ENCODE assay signal across 19 mouse cellular contexts in genomic region chr19:37081467-37081866, GRCm38 (mm10).
DNase-seq lines count a peak whose midpoint lies in the region; ATAC-seq and TF ChIP-seq lines count a peak whose summit lies in the region.
"Had no signal": no experiment of that assay in that cellular context is flagged by ENCODE, and none has a peak within 500 bp of the region (broad histone marks: within the 10 kb centered on the region; RNA-seq: fewer than 3 reads in every experiment).

No protein-coding gene starts in this region.

- peak; percentile 17; the same call in 1 of the 2 replicates for TF ChIP-seq CTCF in heart, postnatal 0 days (IDR thresholded peaks at IDR 0.05; ENCODE audit: low read depth)
- peak; percentile 22; the same call in 1 of the 2 replicates for TF ChIP-seq CTCF in lung, adult 2 months (IDR thresholded peaks at IDR 0.05; ENCODE audit: insufficient read depth, low read length)
- TF ChIP-seq CTCF in ES-Bruce4 (IDR thresholded peaks at IDR 0.05; ENCODE audit: low read depth, low read length) = peak; percentile 5

- no peak overlapping the region for H3K9ac ChIP-seq in heart, postnatal 0 days (replicated peaks; ENCODE audit: low read depth, low read length)
- no peak overlapping the region for H3K9ac ChIP-seq in ES-Bruce4 (ENCODE audit: low read depth, poor library complexity, severe bottlenecking)
- H3K9ac ChIP-seq: heart, embryonic 12.5 days; liver, embryonic 15.5 days; neural tube, embryonic 12.5 days had no signal

- H3K4me1 ChIP-seq in heart, postnatal 0 days (ENCODE audit: control insufficient read depth, insufficient read depth) = peaks cover 21% of the 10 kb centered on the region
- H3K4me1 ChIP-seq in lung, adult 2 months (ENCODE audit: control insufficient read depth, insufficient read depth, low read length) = peaks cover 2% of the 10 kb centered on the region; the same call in 1 of the 2 replicates
- H3K4me1 ChIP-seq in ES-Bruce4 (ENCODE audit: control insufficient read depth, insufficient read depth, low read length) = no peaks in the 10 kb centered on the region
- H3K4me1 ChIP-seq: hindbrain, embryonic 10.5 days; limb, embryonic 10.5 days; liver, embryonic 15.5 days; neural tube, embryonic 12.5 days had no signal

- no peaks in the 10 kb centered on the region for H3K9me3 ChIP-seq in heart, postnatal 0 days (replicated peaks; ENCODE audit: control insufficient read depth, low read length)
- no peaks in the 10 kb centered on the region for H3K9me3 ChIP-seq in ES-Bruce4 (replicated peaks; ENCODE audit: control insufficient read depth, insufficient read depth, low read length, poor library complexity, severe bottlenecking)
- H3K9me3 ChIP-seq: heart, embryonic 12.5 days; hindbrain, embryonic 10.5 days; limb, embryonic 10.5 days; liver, embryonic 15.5 days; neural tube, embryonic 12.5 days had no signal

- no peak overlapping the region for H3K27ac ChIP-seq in heart, postnatal 0 days (ENCODE audit: low read depth)
- no peak overlapping the region for H3K27ac ChIP-seq in ES-Bruce4 (ENCODE audit: insufficient read depth, low read length)
- H3K27ac ChIP-seq: hindbrain, embryonic 10.5 days; limb, embryonic 10.5 days; liver, embryonic 15.5 days; neural tube, embryonic 12.5 days had no signal

- H3K4me3 ChIP-seq in heart, postnatal 0 days (ENCODE audit: low read depth, low read length) = no peak overlapping the region
- H3K4me3 ChIP-seq in lung, adult 2 months (replicated peaks; ENCODE audit: extremely low read depth, low read depth, low read length) = no peak overlapping the region
- H3K4me3 ChIP-seq in ES-Bruce4 (ENCODE audit: low read depth, low read length) = no peak overlapping the region
- H3K4me3 ChIP-seq: heart, embryonic 12.5 days; hindbrain, embryonic 10.5 days; limb, embryonic 10.5 days; liver, embryonic 15.5 days; neural tube, embryonic 12.5 days had no signal

- H3K27me3 ChIP-seq in heart, postnatal 0 days (ENCODE audit: control insufficient read depth, insufficient read depth, low read length) = no peaks in the 10 kb centered on the region
- no peaks in the 10 kb centered on the region for H3K27me3 ChIP-seq in ES-Bruce4 (ENCODE audit: control insufficient read depth, insufficient read depth, low read length, poor library complexity, severe bottlenecking)
- H3K27me3 ChIP-seq: heart, embryonic 12.5 days; liver, embryonic 15.5 days; neural tube, embryonic 12.5 days had no signal

- H3K4me2 ChIP-seq in heart, postnatal 0 days (ENCODE audit: low read depth, low read length) = no peak overlapping the region
- H3K4me2 ChIP-seq: heart, embryonic 12.5 days; liver, embryonic 15.5 days; neural tube, embryonic 12.5 days had no signal

- no peak for TF ChIP-seq EP300 in heart, postnatal 0 days (IDR thresholded peaks at IDR 0.05; ENCODE audit: low read depth)
- TF ChIP-seq EP300 in ES-Bruce4 (IDR thresholded peaks at IDR 0.05; ENCODE audit: insufficient read depth, low read depth, low read length) = no peak

- WGBS in heart, postnatal 0 days = 64% methylated on average over 6 of the region's 6 CpGs
- 54% methylated on average over 6 of the region's 6 CpGs for WGBS in lung, adult 2 months

- no peak for ATAC-seq in heart, postnatal 0 days (ENCODE audit: insufficient read depth, low read depth)
- ATAC-seq: midbrain, embryonic 16.5 days had no signal

- intact Hi-C loops in left cerebral cortex, postnatal 14 days (cut with DNase I) = no loop called here

- H3K36me3 ChIP-seq in heart, postnatal 0 days (replicated peaks; ENCODE audit: control insufficient read depth, insufficient read depth, low read length) = no peaks in the 10 kb centered on the region
- no peaks in the 10 kb centered on the region for H3K36me3 ChIP-seq in ES-Bruce4 (ENCODE audit: control insufficient read depth, insufficient read depth, low read length, poor library complexity, severe bottlenecking)
- H3K36me3 ChIP-seq: heart, embryonic 12.5 days; hindbrain, embryonic 10.5 days; limb, embryonic 10.5 days; liver, embryonic 15.5 days; neural tube, embryonic 12.5 days had no signal

- TF ChIP-seq POLR2A in lung, adult 2 months (IDR thresholded peaks at IDR 0.05; ENCODE audit: borderline replicate concordance, extremely low read depth, low read depth, low read length) = no peak
- no peak for TF ChIP-seq POLR2A in ES-Bruce4 (IDR thresholded peaks at IDR 0.05; ENCODE audit: insufficient read depth, low read length)

- no peak for DNase-seq in heart, postnatal 0 days (ENCODE audit: low spot score)
- no peak for DNase-seq in heart, postnatal 4 days
- DNase-seq in lung, adult 2 months = no peak
- no peak for DNase-seq in lung, postnatal 4 days
- peak; percentile 64 for DNase-seq in brain, adult 2 months (ENCODE audit: low read depth, low spot score)
- DNase-seq in MN1 (ENCODE audit: low spot score) = no peak
- DNase-seq in left cerebral cortex, postnatal 14 days (ENCODE audit: low spot score in 2 of 2) = no peak
- DNase-seq: adrenal gland, postnatal 14 days; cerebellum, postnatal 25 days; gastrocnemius, postnatal 14 days; kidney, postnatal 14 days; thymus, adult 2 months had no signal
